Mouse (Mus musculus) neutrophil, adult 65 days (primary cell): Measurements from ENCODE around the gene Ppp1r3a. TPM values are rescaled to one million over a fixed set of nuclear protein-coding genes. Genes with fewer than 3 reads are reported as not detected.

Source experiments
- total RNA-seq: library from RNA; stranded (reverse); gene quantifications from 2 replicates; pipeline ENCODE4 v1.2.4, GENCODE M21; 2023

Gene Ppp1r3a
- not detected in 2 replicates for total RNA-seq

GRCm38 (mm10) chr6:14754901-14755591, at the start of gene Ppp1r3a:
Ppp1r3a (minus strand) TSS chr6:14755274.

Other genes starting within 250 kb of the Ppp1r3a start
- not detected in 2 replicates for gene Foxp2, start 146.1 kb upstream of the Ppp1r3a start, total RNA-seq